Mouse (Mus musculus): ENCODE results near the gene Prh1.
"Not testable (repeated sequence)": the region's sequence is repeated elsewhere in the genome, so short reads cannot be mapped to it uniquely, and the experiment has no call there.

Prh1 gene

DNA sequence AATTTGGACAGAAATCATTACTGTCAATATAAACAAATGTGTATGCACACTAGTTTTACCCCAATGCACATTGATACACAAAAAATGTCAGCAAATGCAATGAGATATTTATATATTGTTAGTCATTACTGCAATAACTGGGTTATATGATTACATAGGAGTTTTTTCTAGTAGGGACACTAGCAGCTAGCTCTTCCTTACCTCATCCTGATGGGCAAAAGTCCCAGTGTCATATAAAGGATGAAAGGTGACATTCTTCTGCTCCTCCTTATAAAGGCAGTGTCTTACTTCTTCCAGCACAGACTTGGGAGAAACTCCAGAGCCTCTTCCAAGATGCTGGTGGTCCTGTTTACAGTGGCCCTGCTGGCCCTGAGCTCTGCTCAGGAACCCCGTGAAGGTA lies at the start of gene Prh1:
TSS of gene Prh1 (plus strand) at position 301 of the 400 bp plus-strand sequence.
- not testable (repeated sequence) for DNase-seq (ENCODE audit: low spot score)

- not testable (repeated sequence) for DNase-seq (ENCODE audit: low spot score)
These were observed 26.0 kb downstream of the Prh1 start, which contains the start of gene Prp2 for GRCm38 (mm10) chr6:132595613-132596012. TSS of gene Prp2 (plus strand) at chr6:132595913.
